Comparison of ENCODE assay signal across 24 mouse cellular contexts in the genomic region with DNA sequence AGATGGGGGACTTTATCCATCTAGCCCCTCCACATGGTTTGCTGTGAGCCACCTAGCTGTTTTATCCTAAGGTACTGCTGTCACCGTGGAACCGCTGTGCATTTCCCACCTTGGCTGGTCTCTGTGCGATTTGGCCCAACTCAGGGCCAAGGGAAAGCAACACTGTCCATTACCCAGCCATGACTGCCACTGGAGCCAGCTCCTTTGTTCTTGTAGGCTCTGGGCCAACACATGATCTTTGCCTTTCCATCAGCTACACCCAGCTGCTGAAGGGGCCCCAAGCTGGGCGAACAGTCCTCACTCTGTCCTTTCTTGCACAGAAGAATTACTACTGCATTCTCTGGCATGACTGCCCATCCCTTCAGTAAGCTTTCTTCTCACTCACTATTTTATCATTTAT. TPM values are rescaled to one million over a fixed set of nuclear protein-coding genes. Genes with fewer than 3 reads are reported as not detected.
A peak's percentile ranks its signal among the peaks of the same experiment; 100 is the strongest.
DNase-seq lines count a peak whose midpoint lies in the region; ATAC-seq and TF ChIP-seq lines count a peak whose summit lies in the region.
"Had no signal": no experiment of that assay in that cellular context is flagged by ENCODE, and none has a peak within 500 bp of the region (broad histone marks: within the 10 kb centered on the region; RNA-seq: fewer than 3 reads in every experiment).

No protein-coding gene starts in this region.

- H3K9ac ChIP-seq in forebrain, embryonic 16.5 days (replicated peaks; ENCODE audit: low read depth, low read length) = no peak overlapping the region
- no peak overlapping the region for H3K9ac ChIP-seq in forebrain, embryonic 11.5 days (ENCODE audit: low read length)
- no peak overlapping the region for H3K9ac ChIP-seq in hindbrain, postnatal 0 days (replicated peaks; ENCODE audit: low read length)
- H3K9ac ChIP-seq in hindbrain, embryonic 11.5 days (ENCODE audit: low read depth, low read length) = no peak overlapping the region
- H3K9ac ChIP-seq in midbrain, postnatal 0 days (replicated peaks; ENCODE audit: low read length, poor library complexity, severe bottlenecking) = no peak overlapping the region
- H3K9ac ChIP-seq in midbrain, embryonic 15.5 days = no peak overlapping the region
- H3K9ac ChIP-seq: heart, embryonic 13.5 days; hindbrain, embryonic 12.5 days had no signal

- no peak for TF ChIP-seq CTCF in hindbrain, postnatal 0 days (IDR thresholded peaks at IDR 0.05; ENCODE audit: low read depth)
- no peak for TF ChIP-seq CTCF in midbrain, postnatal 0 days (IDR thresholded peaks at IDR 0.05)

- H3K4me3 ChIP-seq in forebrain, embryonic 16.5 days (replicated peaks; ENCODE audit: low read length) = no peak overlapping the region
- no peak overlapping the region for H3K4me3 ChIP-seq in forebrain, embryonic 11.5 days (ENCODE audit: low read depth, low read length)
- H3K4me3 ChIP-seq in hindbrain, postnatal 0 days (ENCODE audit: low read length) = no peak overlapping the region
- H3K4me3 ChIP-seq in hindbrain, embryonic 11.5 days (ENCODE audit: low read depth, low read length) = no peak overlapping the region
- no peak overlapping the region for H3K4me3 ChIP-seq in midbrain, postnatal 0 days (ENCODE audit: low read depth, low read length)
- H3K4me3 ChIP-seq in midbrain, embryonic 15.5 days = no peak overlapping the region
- H3K4me3 ChIP-seq: embryonic facial prominence, embryonic 10.5 days; heart, embryonic 13.5 days; hindbrain, embryonic 12.5 days had no signal

- 78% methylated on average over 4 of the region's 4 CpGs for WGBS in forebrain, embryonic 16.5 days
- WGBS in forebrain, embryonic 11.5 days = 94% methylated on average over 4 of the region's 4 CpGs
- WGBS in hindbrain, postnatal 0 days = 66% methylated on average over 4 of the region's 4 CpGs
- WGBS in hindbrain, embryonic 11.5 days = 89% methylated on average over 4 of the region's 4 CpGs
- WGBS in midbrain, postnatal 0 days = 81% methylated on average over 4 of the region's 4 CpGs
- 87% methylated on average over 4 of the region's 4 CpGs for WGBS in midbrain, embryonic 15.5 days

- H3K4me1 ChIP-seq in forebrain, embryonic 16.5 days (replicated peaks; ENCODE audit: control insufficient read depth, insufficient read depth, low read length) = no peaks in the 10 kb centered on the region
- no peaks in the 10 kb centered on the region for H3K4me1 ChIP-seq in forebrain, embryonic 11.5 days (replicated peaks; ENCODE audit: control insufficient read depth, insufficient read depth, low read length)
- no peaks in the 10 kb centered on the region for H3K4me1 ChIP-seq in hindbrain, postnatal 0 days (ENCODE audit: insufficient read depth, low read length)
- H3K4me1 ChIP-seq in hindbrain, embryonic 11.5 days (replicated peaks; ENCODE audit: control insufficient read depth, insufficient read depth, low read length) = no peaks in the 10 kb centered on the region
- H3K4me1 ChIP-seq in midbrain, postnatal 0 days (ENCODE audit: insufficient read depth, low read length) = no peaks in the 10 kb centered on the region
- H3K4me1 ChIP-seq in midbrain, embryonic 15.5 days = no peaks in the 10 kb centered on the region
- H3K4me1 ChIP-seq: embryonic facial prominence, embryonic 10.5 days; heart, embryonic 13.5 days; hindbrain, embryonic 12.5 days had no signal

- H3K9me3 ChIP-seq in forebrain, embryonic 16.5 days (ENCODE audit: control insufficient read depth, low read length) = no peaks in the 10 kb centered on the region
- no peaks in the 10 kb centered on the region for H3K9me3 ChIP-seq in forebrain, embryonic 11.5 days (ENCODE audit: control insufficient read depth, low read length)
- no peaks in the 10 kb centered on the region for H3K9me3 ChIP-seq in hindbrain, postnatal 0 days (ENCODE audit: low read length)
- H3K9me3 ChIP-seq in hindbrain, embryonic 11.5 days (ENCODE audit: control insufficient read depth, low read length) = no peaks in the 10 kb centered on the region
- H3K9me3 ChIP-seq in midbrain, postnatal 0 days (ENCODE audit: low read length) = no peaks in the 10 kb centered on the region
- no peaks in the 10 kb centered on the region for H3K9me3 ChIP-seq in midbrain, embryonic 15.5 days
- H3K9me3 ChIP-seq: embryonic facial prominence, embryonic 10.5 days; heart, embryonic 13.5 days; hindbrain, embryonic 12.5 days had no signal

- no peaks in the 10 kb centered on the region for H3K36me3 ChIP-seq in forebrain, embryonic 16.5 days (ENCODE audit: control insufficient read depth, insufficient read depth)
- no peaks in the 10 kb centered on the region for H3K36me3 ChIP-seq in forebrain, embryonic 11.5 days (ENCODE audit: control insufficient read depth, insufficient read depth, low read length)
- H3K36me3 ChIP-seq in hindbrain, postnatal 0 days (ENCODE audit: insufficient read depth, low read length) = no peaks in the 10 kb centered on the region
- H3K36me3 ChIP-seq in hindbrain, embryonic 11.5 days (ENCODE audit: control insufficient read depth, insufficient read depth, low read length) = no peaks in the 10 kb centered on the region
- H3K36me3 ChIP-seq in midbrain, postnatal 0 days (ENCODE audit: insufficient read depth, low read length) = no peaks in the 10 kb centered on the region
- no peaks in the 10 kb centered on the region for H3K36me3 ChIP-seq in midbrain, embryonic 15.5 days (replicated peaks)
- H3K36me3 ChIP-seq: embryonic facial prominence, embryonic 10.5 days; heart, embryonic 13.5 days; hindbrain, embryonic 12.5 days had no signal

- peak; percentile 40; the same call in 1 of the 2 replicates for ATAC-seq in forebrain, embryonic 16.5 days
- no peak for ATAC-seq in forebrain, embryonic 11.5 days (replicated peaks; ENCODE audit: low FRiP score)
- ATAC-seq in hindbrain, postnatal 0 days = peak; percentile 63; the same call in 1 of the 2 replicates
- ATAC-seq in hindbrain, embryonic 11.5 days (ENCODE audit: low FRiP score) = no peak
- ATAC-seq in midbrain, postnatal 0 days (ENCODE audit: low FRiP score) = no peak
- ATAC-seq in midbrain, embryonic 15.5 days (replicated peaks) = no peak
- ATAC-seq: activated CD4-positive, CD25-positive, alpha-beta regulatory T cell, adult 4 months; forebrain, embryonic 14.5 days; intestine, embryonic 16.5 days; Patski had no signal

- DNase-seq in forebrain, embryonic 11.5 days (ENCODE audit: low spot score) = no peak
- DNase-seq in hindbrain, postnatal 0 days (ENCODE audit: low spot score) = peak; percentile 43
- no peak for DNase-seq in hindbrain, embryonic 11.5 days (ENCODE audit: low spot score)
- DNase-seq in midbrain, postnatal 0 days (ENCODE audit: low spot score) = peak; percentile 33
- DNase-seq in cerebellum, adult 18-20 months = no peak
- DNase-seq: adrenal gland, adult 2 months; cerebellum, adult 11-12 months; cerebellum, adult 9-11 months; cerebellum, postnatal 36 days; heart, postnatal 36 days had no signal

- no peak overlapping the region for H3K27ac ChIP-seq in forebrain, embryonic 16.5 days (ENCODE audit: low read length)
- H3K27ac ChIP-seq in forebrain, embryonic 11.5 days (ENCODE audit: low read depth, low read length) = no peak overlapping the region
- no peak overlapping the region for H3K27ac ChIP-seq in hindbrain, postnatal 0 days
- no peak overlapping the region for H3K27ac ChIP-seq in hindbrain, embryonic 11.5 days (ENCODE audit: low read depth, low read length)
- H3K27ac ChIP-seq in midbrain, postnatal 0 days (ENCODE audit: low read depth, low read length) = no peak overlapping the region
- H3K27ac ChIP-seq in midbrain, embryonic 15.5 days = no peak overlapping the region
- H3K27ac ChIP-seq: embryonic facial prominence, embryonic 10.5 days; heart, embryonic 13.5 days; hindbrain, embryonic 12.5 days had no signal

- H3K27me3 ChIP-seq in forebrain, embryonic 16.5 days (replicated peaks; ENCODE audit: control insufficient read depth, insufficient read depth, low read length) = no peaks in the 10 kb centered on the region
- no peaks in the 10 kb centered on the region for H3K27me3 ChIP-seq in forebrain, embryonic 11.5 days (ENCODE audit: control insufficient read depth, insufficient read depth, low read length)
- no peaks in the 10 kb centered on the region for H3K27me3 ChIP-seq in hindbrain, postnatal 0 days (ENCODE audit: insufficient read depth, low read length)
- H3K27me3 ChIP-seq in hindbrain, embryonic 11.5 days (ENCODE audit: control insufficient read depth, insufficient read depth, low read length) = no peaks in the 10 kb centered on the region
- H3K27me3 ChIP-seq in midbrain, postnatal 0 days (ENCODE audit: insufficient read depth, low read length) = no peaks in the 10 kb centered on the region
- no peaks in the 10 kb centered on the region for H3K27me3 ChIP-seq in midbrain, embryonic 15.5 days (replicated peaks)
- H3K27me3 ChIP-seq: heart, embryonic 13.5 days; hindbrain, embryonic 12.5 days; Patski had no signal

- H3K4me2 ChIP-seq in forebrain, embryonic 16.5 days (ENCODE audit: low read length) = no peak overlapping the region
- no peak overlapping the region for H3K4me2 ChIP-seq in forebrain, embryonic 11.5 days (ENCODE audit: low read depth, low read length, severe bottlenecking)
- no peak overlapping the region for H3K4me2 ChIP-seq in hindbrain, postnatal 0 days (ENCODE audit: low read depth, low read length)
- H3K4me2 ChIP-seq in hindbrain, embryonic 11.5 days (replicated peaks; ENCODE audit: low read depth, low read length) = no peak overlapping the region
- no peak overlapping the region for H3K4me2 ChIP-seq in midbrain, postnatal 0 days (ENCODE audit: low read depth, low read length, poor library complexity, severe bottlenecking)
- H3K4me2 ChIP-seq in midbrain, embryonic 15.5 days = no peak overlapping the region
- H3K4me2 ChIP-seq: heart, embryonic 13.5 days; hindbrain, embryonic 12.5 days had no signal

RNA-seq across cellular contexts. Expression of gene Gm42669, which starts 11.2 kb away (rescaled TPM):
- 0.32 and 0.68 TPM in 2 replicates for polyA plus RNA-seq in forebrain, embryonic 16.5 days (2015; fragmentation: Nextera tagmentation; extraction: Ambion mirVana)
- 0.48 and 0.63 TPM in 2 replicates for polyA plus RNA-seq in forebrain, embryonic 11.5 days (2014; fragmentation: Nextera tagmentation; extraction: Ambion mirVana)
- total RNA-seq in hindbrain, postnatal 0 days (2014; rRNA removed) = 0.16 and 0.32 TPM in 2 replicates
- polyA plus RNA-seq in hindbrain, postnatal 0 days (2015; fragmentation: Nextera tagmentation; extraction: Ambion mirVana) = 0.43 and 0.64 TPM in 2 replicates
- 0.28 and 0.57 TPM in 2 replicates for polyA plus RNA-seq in hindbrain, embryonic 11.5 days (2014; fragmentation: Nextera tagmentation; extraction: Ambion mirVana)
- 0.66 and 3.4 TPM in 2 replicates for total RNA-seq in midbrain, postnatal 0 days (2014; rRNA removed)
- 0.28 and 0.72 TPM in 2 replicates for polyA plus RNA-seq in midbrain, postnatal 0 days (2015; fragmentation: Nextera tagmentation; extraction: Ambion mirVana)
- 0.41 and 0.81 TPM in 2 replicates for polyA plus RNA-seq in midbrain, embryonic 15.5 days (2015; fragmentation: Nextera tagmentation; extraction: Ambion mirVana)
- total RNA-seq: adrenal gland, adult 2 months; adrenal gland, postnatal 4 days; gastrocnemius, adult 8-10 months had no signal
- polyA plus RNA-seq: adrenal gland, adult 2 months; gonadal fat pad, adult 2 months had no signal

RNA-seq across cellular contexts. Expression of gene 1700028K03Rik, which starts 15.9 kb away (rescaled TPM):
- 0.22 and 0.25 TPM in 2 replicates for polyA plus RNA-seq in forebrain, embryonic 16.5 days (2015; fragmentation: Nextera tagmentation; extraction: Ambion mirVana)
- polyA plus RNA-seq in forebrain, embryonic 11.5 days (2014; fragmentation: Nextera tagmentation; extraction: Ambion mirVana) = 0.16 TPM in 1 of 2 replicates, not detected in the other
- 0.10 and 0.18 TPM in 2 replicates for total RNA-seq in hindbrain, postnatal 0 days (2014; rRNA removed)
- polyA plus RNA-seq in hindbrain, postnatal 0 days (2015; fragmentation: Nextera tagmentation; extraction: Ambion mirVana) = 0.25 and 0.34 TPM in 2 replicates
- polyA plus RNA-seq in hindbrain, embryonic 11.5 days (2014; fragmentation: Nextera tagmentation; extraction: Ambion mirVana) = 0.04 and 0.48 TPM in 2 replicates
- total RNA-seq in midbrain, postnatal 0 days (2014; rRNA removed) = 0.16 and 0.33 TPM in 2 replicates
- 0.16 and 0.17 TPM in 2 replicates for polyA plus RNA-seq in midbrain, postnatal 0 days (2015; fragmentation: Nextera tagmentation; extraction: Ambion mirVana)
- polyA plus RNA-seq in midbrain, embryonic 15.5 days (2015; fragmentation: Nextera tagmentation; extraction: Ambion mirVana) = 0.39 and 0.72 TPM in 2 replicates
- total RNA-seq: adrenal gland, adult 2 months; gastrocnemius, adult 8-10 months; heart, postnatal 36 days; MEL had no signal
- polyA plus RNA-seq: C2C12; gonadal fat pad, adult 2 months had no signal

Comparison
In these comparisons a context has a peak if more than half of its experiments do, and no peak if none do; other contexts are left out.
1. ATAC-seq: peak in forebrain, embryonic 16.5 days (single experiment) and hindbrain, postnatal 0 days (single experiment); none in forebrain, embryonic 11.5 days (single experiment), hindbrain, embryonic 11.5 days (single experiment), midbrain, postnatal 0 days (single experiment) and midbrain, embryonic 15.5 days (single experiment).
2. DNase-seq: peak in hindbrain, postnatal 0 days (single experiment) and midbrain, postnatal 0 days (single experiment); none in forebrain, embryonic 11.5 days (single experiment), hindbrain, embryonic 11.5 days (single experiment) and cerebellum, adult 18-20 months (0 of 2).